Mouse (Mus musculus) splenic B cell, adult 2 months (primary cell): Measurements from ENCODE around the gene Hic1.
"Not testable (repeated sequence)": the region's sequence is repeated elsewhere in the genome, so short reads cannot be mapped to it uniquely, and the experiment has no call there.

Experiments used
- DNase-seq: peaks from one replicate; pipeline ENCODE4 v3.0.0-alpha.2; 2011; ENCODE audit warnings: low read depth, low spot score
- H3K27me3 ChIP-seq: 2 replicates; pipeline ENCODE4 v1.6.1; 2012; ENCODE audit warnings: mild to moderate bottlenecking, low read length, moderate library complexity, mixed read lengths; ENCODE audit not compliant: control insufficient read depth, poor library complexity, insufficient read depth, severe bottlenecking
- H3K36me3 ChIP-seq: 2 replicates; pipeline ENCODE4 v1.6.1; 2012; ENCODE audit warnings: mild to moderate bottlenecking, low read length, moderate library complexity, mixed read lengths; ENCODE audit not compliant: control insufficient read depth, poor library complexity, insufficient read depth, severe bottlenecking

The Hic1 gene

DNA sequence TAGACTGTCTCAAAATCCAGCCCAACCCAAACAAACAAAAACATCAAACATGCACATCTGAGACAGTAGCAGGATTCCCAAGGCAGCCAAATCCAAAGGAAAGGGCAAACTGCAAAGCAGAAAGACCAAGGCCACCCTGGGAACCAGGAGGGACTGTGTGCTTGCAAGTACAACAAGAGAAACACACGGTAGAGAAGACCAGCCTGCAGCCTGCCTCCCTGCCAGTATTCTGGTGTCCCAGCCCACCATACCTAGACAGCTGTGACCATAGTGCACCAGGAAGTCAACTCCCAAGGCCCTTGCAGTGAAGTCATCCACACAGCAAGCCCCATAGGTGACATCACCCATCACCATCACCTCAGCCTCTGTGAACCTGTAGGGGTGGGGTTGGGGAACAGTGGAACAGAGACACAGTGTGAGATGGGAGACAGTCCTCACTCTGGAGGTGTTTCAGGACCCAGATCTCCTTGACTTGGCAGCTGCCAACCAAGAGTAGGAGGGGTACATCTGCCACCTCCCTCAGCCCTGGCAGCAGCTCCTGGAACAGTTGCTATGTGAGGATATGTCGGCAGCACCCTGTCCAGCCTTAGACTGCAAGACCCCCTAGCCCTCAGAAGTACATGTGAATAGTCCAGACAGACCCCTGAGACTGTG lies 14.7 kb upstream of the Hic1 start:
- Histone ChIP-seq H3K36me3 (peaks cover 1% of the 10 kb centered on the region; the same call in 1 of the 2 replicates), H3K27me3 (no peaks in the 10 kb centered on the region)
- no peak for DNase-seq

GRCm38 (mm10) chr11:75178672-75179208 lies 9.4 kb upstream of the Hic1 start, which contains the start of gene Ovca2:
Gene Ovca2, minus strand, starts transcription at chr11:75178835.
- H3K27me3 ChIP-seq, result no peaks in the 10 kb centered on the region
- peak; percentile 92 for DNase-seq
- peaks cover 1% of the 10 kb centered on the region; the same call in 1 of the 2 replicates for H3K36me3 ChIP-seq

- no peak for DNase-seq
- Histone ChIP-seq H3K27me3 (no peaks in the 10 kb centered on the region), H3K36me3 (peaks cover 1% of the 10 kb centered on the region; the same call in 1 of the 2 replicates)
Measured at GRCm38 (mm10) chr11:75178011-75178410, 8.7 kb upstream of the Hic1 start.

DNA sequence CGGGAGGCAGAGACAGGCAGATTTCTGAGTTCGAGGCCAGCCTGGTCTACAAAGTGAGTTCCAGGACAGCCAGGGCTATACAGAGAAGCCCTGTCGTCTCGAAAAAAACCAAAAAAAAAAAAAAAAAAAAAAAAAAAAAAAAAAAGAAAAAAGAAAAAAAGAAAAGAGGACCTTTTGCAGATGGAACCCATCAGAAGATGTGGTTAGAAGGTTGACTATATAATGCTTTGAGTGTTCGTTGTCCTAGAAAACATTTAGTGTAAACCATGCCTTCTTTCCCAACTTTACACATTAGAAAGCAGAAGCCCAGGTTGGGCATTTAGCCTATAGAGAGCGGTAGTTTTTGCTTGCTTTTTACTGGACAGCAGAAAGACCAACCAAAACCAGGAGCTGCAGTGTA lies 5.3 kb upstream of the Hic1 start:
- H3K36me3 ChIP-seq, DNase-seq, H3K27me3 ChIP-seq: not testable (repeated sequence)

DNA sequence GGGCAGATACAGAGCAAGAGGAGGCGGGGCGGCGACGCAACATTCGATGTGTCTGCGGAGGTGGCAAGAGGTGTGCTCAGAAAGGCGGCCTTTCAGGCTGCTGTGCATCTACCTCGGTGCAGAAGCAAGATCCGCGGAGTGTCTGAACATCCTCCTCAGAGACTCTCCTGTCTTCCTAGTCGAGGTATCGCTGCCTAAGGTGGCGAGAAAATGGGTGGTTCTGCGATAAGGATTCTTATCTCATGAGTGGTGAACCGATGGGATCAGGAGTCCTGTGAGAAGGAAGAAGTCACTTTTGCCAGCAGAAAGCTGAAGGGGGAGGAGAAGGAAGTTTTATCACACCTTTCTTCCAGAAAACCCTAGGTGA lies 4.5 kb upstream of the Hic1 start:
- Histone ChIP-seq H3K36me3 (no peaks in the 10 kb centered on the region), H3K27me3 (no peaks in the 10 kb centered on the region)
- DNase-seq, result no peak

DNA sequence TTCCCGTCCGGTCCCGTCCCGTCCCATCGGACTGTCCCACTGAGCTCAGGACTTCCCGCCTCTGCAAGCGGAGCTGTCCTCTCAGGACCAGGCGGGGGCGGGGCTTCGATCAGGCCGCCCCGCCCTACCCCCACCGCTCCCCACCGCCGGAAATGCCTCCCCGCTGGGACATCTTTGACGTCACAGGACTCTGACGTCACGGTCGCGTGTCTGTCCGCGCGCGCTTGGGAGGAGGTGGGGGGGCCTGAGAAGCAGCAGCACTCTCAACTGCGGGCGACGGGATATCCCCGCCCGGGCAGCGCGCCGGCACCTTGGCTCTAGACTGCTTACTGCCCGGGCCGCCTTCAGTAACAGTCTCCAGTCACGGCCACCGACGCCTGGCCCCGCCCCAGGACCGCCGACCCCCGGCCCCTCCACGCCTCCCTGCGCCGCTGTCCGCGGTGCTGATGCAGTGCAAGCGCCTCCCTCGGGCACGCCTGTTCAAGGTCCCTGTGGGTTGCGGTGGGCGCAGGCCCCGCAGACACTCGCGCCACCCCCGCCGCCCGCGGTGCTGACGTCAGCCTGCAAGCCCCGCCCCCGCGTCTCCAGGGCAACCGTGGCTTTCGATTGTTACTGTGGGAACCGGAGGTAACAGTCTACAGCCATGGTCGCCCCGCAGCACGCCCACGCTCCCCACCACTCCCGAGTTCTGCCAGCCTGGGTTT lies 3.9 kb upstream of the Hic1 start:
- H3K36me3 ChIP-seq, result no peaks in the 10 kb centered on the region
- peak; percentile 96 for DNase-seq
- H3K27me3 ChIP-seq, result no peaks in the 10 kb centered on the region

GRCm38 (mm10) chr11:75172151-75173094 lies 3.1 kb upstream of the Hic1 start:
- peak; percentile 63 for DNase-seq
- Histone ChIP-seq H3K27me3 (no peaks in the 10 kb centered on the region), H3K36me3 (no peaks in the 10 kb centered on the region)

DNA sequence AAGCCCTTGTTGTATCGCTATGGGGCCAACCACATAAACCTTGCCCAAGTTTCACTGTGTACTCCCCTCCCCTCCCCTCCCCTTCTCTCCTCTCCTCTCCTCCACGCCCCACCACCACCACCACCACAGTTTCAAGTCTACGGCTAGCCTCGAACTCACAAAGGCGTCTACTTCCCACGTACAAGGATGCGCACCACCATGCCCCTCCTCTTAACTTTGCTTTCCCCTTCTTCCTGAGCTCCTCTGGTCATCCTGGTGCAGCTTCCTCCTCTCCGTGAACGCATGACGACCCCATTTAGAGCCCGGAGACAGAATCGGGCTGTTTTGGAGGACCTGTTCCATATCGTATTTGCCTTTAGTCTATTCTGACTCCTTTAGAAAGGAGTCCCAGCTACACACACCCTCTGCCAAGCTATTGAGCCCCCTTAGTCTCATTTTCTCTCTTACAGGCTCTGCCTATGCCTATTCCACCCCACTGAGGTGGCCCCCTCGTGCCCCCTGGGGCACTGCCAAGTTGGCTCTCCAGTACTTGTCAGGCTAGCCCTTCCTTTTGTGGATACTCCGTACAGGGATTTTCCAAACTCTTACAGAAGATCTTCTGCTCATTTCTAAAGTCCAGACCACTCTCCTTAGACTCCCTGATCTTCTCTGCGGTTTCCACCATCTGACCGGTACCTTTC lies 2.0 kb upstream of the Hic1 start:
- H3K36me3 ChIP-seq, result no peaks in the 10 kb centered on the region
- H3K27me3 ChIP-seq, result no peaks in the 10 kb centered on the region
- DNase-seq, result peak; percentile 36

DNA sequence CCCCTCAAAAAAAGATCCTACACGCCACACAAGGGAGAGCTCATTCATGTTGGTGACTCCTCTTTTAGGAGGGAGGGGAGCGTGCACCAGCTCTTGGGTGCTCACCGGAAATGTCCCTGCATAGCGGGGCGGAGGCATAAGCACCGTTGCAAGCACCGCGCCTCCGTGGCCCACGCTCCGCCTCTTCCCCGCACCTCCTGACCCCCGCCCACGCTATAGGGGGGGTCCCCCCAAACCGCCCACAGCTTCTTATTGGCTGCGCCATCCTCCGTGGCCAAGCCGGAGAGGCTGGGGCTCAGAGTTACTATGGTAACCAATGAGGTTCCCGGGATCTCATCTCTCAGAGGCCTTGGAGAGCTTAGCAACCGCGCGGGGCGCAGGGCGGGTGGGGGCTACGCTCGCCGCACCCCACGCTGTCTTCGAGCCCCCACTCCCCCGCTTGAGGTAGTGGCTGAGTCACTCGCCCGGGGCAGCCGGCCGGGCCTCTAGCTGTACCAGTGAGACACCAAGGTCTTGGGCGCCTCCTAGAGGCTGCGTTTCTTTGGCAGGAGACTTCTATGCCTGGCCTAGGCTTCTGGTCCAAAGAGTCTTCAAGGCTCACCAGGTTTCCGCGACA lies 925 bp upstream of the Hic1 start:
- Histone ChIP-seq H3K36me3 (no peaks in the 10 kb centered on the region), H3K27me3 (0 out of 2 replicates have a peak, but pooled peaks cover 3% of the 10 kb centered on the region)
- DNase-seq, result peak; percentile 94

- Histone ChIP-seq H3K36me3 (no peaks in the 10 kb centered on the region), H3K27me3 (0 out of 2 replicates have a peak, but pooled peaks cover 3% of the 10 kb centered on the region)
- peak; percentile 90 for DNase-seq
Measured at GRCm38 (mm10) chr11:75168590-75169361, 543 bp downstream of the Hic1 start.

DNA sequence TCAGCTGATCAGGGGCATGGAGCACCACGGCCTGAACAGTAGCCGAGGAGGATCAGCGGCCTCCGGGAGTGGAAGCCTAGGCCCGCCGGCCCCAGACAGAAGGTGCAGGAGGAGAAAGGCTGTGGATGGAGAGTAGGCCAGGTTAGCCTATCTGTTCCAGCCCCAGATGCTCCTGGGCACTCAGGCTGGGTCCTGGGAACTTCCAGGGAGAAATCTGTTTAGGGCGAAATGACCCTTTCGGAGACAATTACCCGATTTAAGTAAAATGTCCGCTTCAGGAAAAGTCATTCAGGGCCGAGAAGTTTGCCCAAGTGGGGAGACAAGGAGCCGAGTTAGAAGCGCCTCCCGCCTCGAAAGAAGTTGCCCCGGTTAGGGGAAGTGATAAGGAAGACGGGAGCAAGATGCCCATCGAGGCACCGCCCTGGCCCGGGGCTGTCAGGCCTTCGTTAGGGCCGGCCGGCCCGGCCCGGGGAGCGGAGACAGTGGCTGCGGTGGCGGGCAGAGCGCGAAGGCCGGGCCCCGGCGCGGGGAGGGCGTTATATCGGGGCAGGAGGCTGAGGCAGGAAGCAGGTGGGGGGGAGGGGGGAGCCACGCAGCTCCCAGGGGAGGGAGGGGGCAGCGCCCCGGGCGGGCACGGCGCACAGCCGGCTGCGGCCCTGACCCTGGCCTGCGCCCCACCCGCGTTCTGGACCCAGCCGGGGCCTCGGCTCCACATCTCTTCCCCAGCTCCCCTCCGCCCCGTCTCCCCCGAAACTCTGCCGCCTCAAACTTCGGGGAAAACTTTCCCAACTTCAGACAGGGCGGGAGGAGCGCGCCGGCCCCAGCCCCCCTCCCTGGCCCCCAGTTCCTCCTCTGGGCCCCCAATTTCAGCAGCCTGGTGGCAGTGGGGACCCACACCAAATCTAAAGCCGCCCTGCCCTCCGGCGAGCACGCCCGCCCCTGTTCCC lies 1.4 kb downstream of the Hic1 start:
- 0 out of 2 replicates have a peak, but pooled peaks cover 3% of the 10 kb centered on the region for H3K27me3 ChIP-seq
- DNase-seq, result peak; percentile 58

GRCm38 (mm10) chr11:75166861-75167642 lies 2.3 kb downstream of the Hic1 start:
- peak; percentile 66 for DNase-seq
- Histone ChIP-seq H3K36me3 (peaks cover 4% of the 10 kb centered on the region; the same call in 1 of the 2 replicates), H3K27me3 (0 out of 2 replicates have a peak, but pooled peaks cover 3% of the 10 kb centered on the region)

More for the DNA sequence above, 1.4 kb downstream of the Hic1 start:
- H3K36me3 ChIP-seq, result peaks cover 3% of the 10 kb centered on the region; the same call in 1 of the 2 replicates
